Mouse (Mus musculus): ENCODE results near the gene Faap24. TPM values are rescaled to one million over a fixed set of nuclear protein-coding genes. Genes with fewer than 3 reads are reported as not detected.

The Faap24 gene
- polyA plus RNA-seq, 1 experiment, result 3.9 TPM

GRCm38 (mm10) chr7:35380351-35380750 is 16.3 kb downstream of the Faap24 start:
- TF ChIP-seq POLR2A (IDR thresholded peaks at IDR 0.05; ENCODE audit: low read depth, low read length) (no peak), CTCF (IDR thresholded peaks at IDR 0.05; ENCODE audit: extremely low read depth, insufficient read length, insufficient replicate concordance, low read depth, low read length) (no peak)
- peaks cover 12% of the 10 kb centered on the region for H3K4me1 ChIP-seq (ENCODE audit: control insufficient read depth, insufficient read depth, insufficient read length, low read length)
- 42% methylated on average over 8 of the region's 8 CpGs for WGBS
- H3K36me3 ChIP-seq (ENCODE audit: control insufficient read depth, insufficient read depth, low read length), result peaks cover 65% of the 10 kb centered on the region
- no peaks in the 10 kb centered on the region for H3K27me3 ChIP-seq (ENCODE audit: control insufficient read depth, insufficient read depth, low read length)
- no peak overlapping the region for H3K4me3 ChIP-seq (ENCODE audit: low read depth, low read length)
- no peak overlapping the region for H3K27ac ChIP-seq (ENCODE audit: insufficient read depth, low read depth, low read length)

DNA sequence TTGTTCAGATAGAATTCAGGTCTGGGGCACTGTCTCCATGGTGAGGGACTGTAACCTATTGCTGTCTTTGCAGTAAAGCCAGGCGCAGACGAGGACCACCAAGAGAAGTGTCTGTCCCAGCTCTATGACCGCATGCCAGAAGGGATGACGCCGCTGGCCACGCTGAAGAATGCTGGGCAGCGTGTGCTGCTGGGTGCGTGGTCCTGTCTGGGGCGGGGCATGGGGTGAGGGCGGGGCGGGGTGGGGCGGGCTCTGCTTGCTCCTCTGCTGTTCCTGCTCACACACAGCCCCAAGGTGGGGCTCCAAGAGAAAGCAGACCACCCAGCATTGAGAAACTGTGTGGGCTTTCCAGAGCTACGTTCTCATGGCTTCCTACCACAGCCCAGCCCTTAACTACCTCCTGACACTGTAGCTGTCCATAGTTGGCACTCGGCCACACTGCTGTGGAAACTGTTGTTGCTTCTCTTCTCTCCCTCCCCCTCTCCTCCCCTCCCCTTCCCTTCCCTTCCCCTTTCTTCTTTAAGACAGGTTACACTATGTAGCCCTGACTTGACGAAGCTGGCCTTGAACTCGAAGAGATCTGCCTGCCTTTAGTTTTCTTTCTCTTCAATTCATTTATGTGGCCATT is 17.0 kb downstream of the Faap24 start:
- Histone ChIP-seq H3K27ac (ENCODE audit: insufficient read depth, low read depth, low read length) (no peak overlapping the region), H3K4me1 (ENCODE audit: control insufficient read depth, insufficient read depth, insufficient read length, low read length) (peaks cover 14% of the 10 kb centered on the region), H3K27me3 (ENCODE audit: control insufficient read depth, insufficient read depth, low read length) (no peaks in the 10 kb centered on the region), H3K4me3 (ENCODE audit: low read depth, low read length) (no peak overlapping the region), H3K36me3 (ENCODE audit: control insufficient read depth, insufficient read depth, low read length) (peaks cover 62% of the 10 kb centered on the region)
- TF ChIP-seq CTCF (IDR thresholded peaks at IDR 0.05; ENCODE audit: extremely low read depth, insufficient read length, insufficient replicate concordance, low read depth, low read length) (no peak), POLR2A (IDR thresholded peaks at IDR 0.05; ENCODE audit: low read depth, low read length) (no peak)
- 32% methylated on average over 16 of the region's 16 CpGs for whole genome bisulfite sequencing

DNA sequence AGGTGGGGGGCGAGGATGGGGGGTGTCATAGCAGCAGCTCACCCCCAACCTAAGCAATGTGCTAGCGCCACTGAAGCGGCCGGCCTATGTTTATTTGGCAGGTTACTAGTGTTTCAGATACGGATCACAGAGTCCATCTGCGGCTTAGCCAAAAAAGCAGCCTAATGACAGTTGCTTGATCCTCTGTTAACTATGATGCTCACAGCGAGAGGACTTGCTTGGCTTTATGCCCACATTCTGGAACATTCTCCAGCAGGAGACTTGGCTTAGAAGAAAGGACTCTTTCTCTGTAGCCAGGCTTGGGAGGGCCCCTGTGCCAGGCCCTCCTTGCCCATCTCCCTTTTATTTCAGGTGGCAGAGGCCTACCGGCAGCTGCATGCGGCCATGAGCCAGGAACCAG is 20.0 kb downstream of the Faap24 start:
- no peak for TF ChIP-seq CTCF (IDR thresholded peaks at IDR 0.05; ENCODE audit: extremely low read depth, insufficient read length, insufficient replicate concordance, low read depth, low read length)
- no peak for TF ChIP-seq POLR2A (IDR thresholded peaks at IDR 0.05; ENCODE audit: low read depth, low read length)
- H3K4me1 ChIP-seq (ENCODE audit: control insufficient read depth, insufficient read depth, insufficient read length, low read length), result peaks cover 23% of the 10 kb centered on the region
- peaks cover 56% of the 10 kb centered on the region for H3K36me3 ChIP-seq (ENCODE audit: control insufficient read depth, insufficient read depth, low read length)
- WGBS, result 94% methylated on average over 9 of the region's 9 CpGs
- H3K4me3 ChIP-seq (ENCODE audit: low read depth, low read length), result no peak overlapping the region
- H3K27ac ChIP-seq (ENCODE audit: insufficient read depth, low read depth, low read length), result no peak overlapping the region
- no peaks in the 10 kb centered on the region for H3K27me3 ChIP-seq (ENCODE audit: control insufficient read depth, insufficient read depth, low read length)

DNA sequence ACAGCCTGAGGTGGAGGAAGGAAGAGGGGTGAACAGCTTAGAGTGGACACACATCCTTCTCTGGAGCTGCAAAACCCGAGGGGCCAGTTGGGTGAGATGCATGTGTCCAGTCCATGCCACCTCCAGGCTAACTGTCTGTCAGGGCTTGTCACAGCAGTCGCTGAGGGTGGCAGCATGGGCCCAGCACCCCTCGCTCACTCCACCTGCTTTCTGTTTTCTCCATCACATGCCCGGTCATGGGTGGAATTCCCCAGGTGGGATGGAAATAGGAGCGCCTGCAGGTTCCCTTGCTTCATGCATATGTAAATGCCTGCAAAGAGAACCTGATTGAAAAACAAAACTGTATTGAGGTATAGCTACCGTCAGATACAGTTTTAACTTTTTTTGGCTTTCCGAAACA is 22.4 kb downstream of the Faap24 start:
- Histone ChIP-seq H3K27ac (ENCODE audit: insufficient read depth, low read depth, low read length) (peak overlapping the region; percentile 81; the same call in 1 of the 2 replicates), H3K36me3 (ENCODE audit: control insufficient read depth, insufficient read depth, low read length) (peaks cover 48% of the 10 kb centered on the region), H3K27me3 (ENCODE audit: control insufficient read depth, insufficient read depth, low read length) (no peaks in the 10 kb centered on the region), H3K4me1 (ENCODE audit: control insufficient read depth, insufficient read depth, insufficient read length, low read length) (peaks cover 21% of the 10 kb centered on the region), H3K4me3 (ENCODE audit: low read depth, low read length) (no peak overlapping the region)
- TF ChIP-seq POLR2A (IDR thresholded peaks at IDR 0.05; ENCODE audit: low read depth, low read length), result no peak
- TF ChIP-seq CTCF (IDR thresholded peaks at IDR 0.05; ENCODE audit: extremely low read depth, insufficient read length, insufficient replicate concordance, low read depth, low read length), result no peak
- 67% methylated on average over 7 of the region's 7 CpGs for WGBS

GRCm38 (mm10) chr7:35373146-35373989 is 23.3 kb downstream of the Faap24 start:
- TF ChIP-seq CTCF (IDR thresholded peaks at IDR 0.05; ENCODE audit: extremely low read depth, insufficient read length, insufficient replicate concordance, low read depth, low read length) (no peak), POLR2A (IDR thresholded peaks at IDR 0.05; ENCODE audit: low read depth, low read length) (no peak)
- Histone ChIP-seq H3K4me1 (ENCODE audit: control insufficient read depth, insufficient read depth, insufficient read length, low read length) (peaks cover 21% of the 10 kb centered on the region), H3K27ac (ENCODE audit: insufficient read depth, low read depth, low read length) (peak overlapping the region; percentile 85), H3K36me3 (ENCODE audit: control insufficient read depth, insufficient read depth, low read length) (peaks cover 43% of the 10 kb centered on the region), H3K27me3 (ENCODE audit: control insufficient read depth, insufficient read depth, low read length) (no peaks in the 10 kb centered on the region), H3K4me3 (ENCODE audit: low read depth, low read length) (no peak overlapping the region)
- WGBS, result 24% methylated on average over 16 of the region's 16 CpGs

GRCm38 (mm10) chr7:35372483-35373017 is 24.1 kb downstream of the Faap24 start:
- H3K27ac ChIP-seq (ENCODE audit: insufficient read depth, low read depth, low read length), result peak overlapping the region; percentile 94

GRCm38 (mm10) chr7:35371096-35371495 is 25.5 kb downstream of the Faap24 start:
- TF ChIP-seq POLR2A (IDR thresholded peaks at IDR 0.05; ENCODE audit: low read depth, low read length) (no peak), CTCF (IDR thresholded peaks at IDR 0.05; ENCODE audit: extremely low read depth, insufficient read length, insufficient replicate concordance, low read depth, low read length) (no peak)
- Histone ChIP-seq H3K27ac (ENCODE audit: insufficient read depth, low read depth, low read length) (no peak overlapping the region), H3K4me3 (ENCODE audit: low read depth, low read length) (no peak overlapping the region), H3K36me3 (ENCODE audit: control insufficient read depth, insufficient read depth, low read length) (peaks cover 44% of the 10 kb centered on the region), H3K4me1 (ENCODE audit: control insufficient read depth, insufficient read depth, insufficient read length, low read length) (peaks cover 21% of the 10 kb centered on the region), H3K27me3 (ENCODE audit: control insufficient read depth, insufficient read depth, low read length) (no peaks in the 10 kb centered on the region)
- 61% methylated on average over 14 of the region's 14 CpGs for WGBS

More at GRCm38 (mm10) chr7:35372483-35373017, 24.1 kb downstream of the Faap24 start:
- Histone ChIP-seq H3K36me3 (ENCODE audit: control insufficient read depth, insufficient read depth, low read length) (peaks cover 43% of the 10 kb centered on the region), H3K4me3 (ENCODE audit: low read depth, low read length) (no peak overlapping the region), H3K27me3 (ENCODE audit: control insufficient read depth, insufficient read depth, low read length) (no peaks in the 10 kb centered on the region), H3K4me1 (ENCODE audit: control insufficient read depth, insufficient read depth, insufficient read length, low read length) (peaks cover 21% of the 10 kb centered on the region)
- no peak for TF ChIP-seq CTCF (IDR thresholded peaks at IDR 0.05; ENCODE audit: extremely low read depth, insufficient read length, insufficient replicate concordance, low read depth, low read length)
- no peak for TF ChIP-seq POLR2A (IDR thresholded peaks at IDR 0.05; ENCODE audit: low read depth, low read length)
- 27% methylated on average over 14 of the region's 14 CpGs for WGBS
